Mouse (Mus musculus): ENCODE results near the gene Gimap8.

DNA sequence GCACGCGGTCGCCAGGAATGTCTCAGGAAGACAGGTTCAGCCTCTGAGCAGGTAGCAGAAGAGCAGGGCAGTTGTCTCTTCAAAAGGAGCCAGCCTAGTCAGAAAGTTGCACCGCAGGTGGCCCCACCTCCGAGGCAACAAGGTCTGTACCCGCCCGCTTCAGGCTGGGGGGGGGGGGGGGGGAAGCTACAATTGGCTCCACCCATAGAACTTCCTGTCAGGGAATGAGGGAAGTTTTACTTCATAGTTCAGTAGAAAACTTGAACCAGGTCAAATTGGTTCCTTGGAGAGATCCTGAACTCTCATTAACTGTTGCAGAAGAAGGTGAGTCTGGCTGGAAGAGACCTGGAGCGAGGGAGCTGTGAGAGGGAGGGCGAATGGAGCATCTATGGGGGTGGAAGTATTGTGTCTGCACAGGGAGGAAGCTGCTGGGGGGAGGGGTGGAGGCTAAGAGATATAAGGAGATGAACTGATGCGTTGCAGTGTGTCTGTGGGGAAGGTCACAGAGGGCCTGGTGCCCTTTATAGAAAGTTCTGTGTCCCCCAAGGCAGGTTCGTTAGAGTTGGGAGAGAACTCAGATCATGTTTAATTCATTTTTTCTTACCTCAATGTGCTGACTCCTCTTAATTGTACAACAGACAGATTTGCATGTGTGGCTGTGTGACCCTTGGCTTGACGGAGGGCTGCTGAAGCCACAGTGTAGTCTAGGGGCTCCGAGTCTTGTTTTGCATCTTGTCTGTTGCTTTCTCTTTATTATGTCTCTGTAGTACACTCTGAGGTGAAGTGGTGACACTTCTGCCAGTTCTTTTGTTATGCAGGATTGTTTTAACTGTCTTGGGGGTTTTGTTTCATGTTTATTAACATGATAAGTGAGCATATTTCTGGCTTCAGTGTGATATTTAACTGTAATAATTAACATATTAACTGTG lies 29.2 kb downstream of the Gimap8 start, which contains the start of gene Gimap9:
- TF ChIP-seq CTCF (IDR thresholded peaks at IDR 0.05; ENCODE audit: borderline replicate concordance, insufficient read depth, low read depth, low read length), result no peak
- TF ChIP-seq POLR2A (IDR thresholded peaks at IDR 0.05; ENCODE audit: borderline replicate concordance, insufficient read depth, low read length), result no peak

All from cerebellum, adult 2 months (tissue).